Mouse (Mus musculus) midbrain, embryonic 11.5 days (tissue): ENCODE data around the gene Ugt1a9. TPM values are rescaled to one million over a fixed set of nuclear protein-coding genes. Genes with fewer than 3 reads are reported as not detected.
"Not testable (repeated sequence)": the region's sequence is repeated elsewhere in the genome, so short reads cannot be mapped to it uniquely, and the experiment has no call there.

Experiments
- ATAC-seq: fragments of 200-750 bp; cut with Nextera tagmentation; 2 replicates; pipeline ENCODE4 v1.8.0; 2017; ENCODE audit warnings: moderate TSS enrichment, moderate library complexity; ENCODE audit not compliant: low FRiP score
- DNase-seq: peaks from one replicate; pipeline ENCODE4 v3.0.0; 2015; ENCODE audit warnings: low spot score; ENCODE audit errors: missing footprints
- H3K27ac ChIP-seq: fragments of 300-500 bp; sonication (generic); 2 replicates; pipeline ENCODE4 v1.5.1; 2014; ENCODE audit warnings: low read depth, low read length
- H3K27me3 ChIP-seq: fragments of 300-500 bp; sonication (generic); 2 replicates; pipeline ENCODE4 v1.6.1; 2014; ENCODE audit warnings: mild to moderate bottlenecking, low read length, moderate library complexity, mixed read lengths; ENCODE audit not compliant: control insufficient read depth, insufficient read depth
- H3K36me3 ChIP-seq: fragments of 300-500 bp; sonication (generic); 2 replicates; pipeline ENCODE4 v1.6.1; 2014; ENCODE audit warnings: mild to moderate bottlenecking, low read length, moderate library complexity, mixed read lengths; ENCODE audit not compliant: control insufficient read depth, insufficient read depth
- H3K4me1 ChIP-seq: fragments of 300-500 bp; sonication (generic); 2 replicates; pipeline ENCODE4 v1.6.1; 2014; ENCODE audit warnings: low read length; ENCODE audit not compliant: control insufficient read depth, insufficient read depth
- H3K4me2 ChIP-seq: fragments of 300-500 bp; sonication (generic); 2 replicates; pipeline ENCODE4 v1.6.1; 2014; ENCODE audit warnings: mild to moderate bottlenecking, moderate library complexity
- H3K4me3 ChIP-seq: fragments of 300-500 bp; sonication (generic); 2 replicates; pipeline ENCODE4 v1.5.1; 2014; ENCODE audit warnings: low read depth, low read length
- H3K9ac ChIP-seq: fragments of 300-500 bp; sonication (generic); 2 replicates; pipeline ENCODE4 v1.6.1; 2014; ENCODE audit warnings: low read length
- H3K9me3 ChIP-seq: fragments of 300-500 bp; sonication (generic); 2 replicates; pipeline ENCODE4 v1.6.1; 2016; ENCODE audit warnings: low read length; ENCODE audit not compliant: control insufficient read depth
- WGBS: fragments of 180-500 bp; shearing (Covaris S2); extraction: QIAGEN DNeasy Blood & Tissue Kit; methylation state at CpG from one replicate; pipeline ENCODE4 v1.1.7; 2014; 5-methylcytosine and 5-hydroxymethylcytosine counted together
- polyA plus RNA-seq: library from polyadenylated mRNA; unstranded; fragments of >200 nt; fragmentation: Nextera tagmentation; extraction: Ambion mirVana; gene quantifications from 2 replicates; pipeline ENCODE4 v1.2.1, GENCODE M21; 2014

The Ugt1a9 gene
- polyA plus RNA-seq, 1 experiment from 2014 or later = not detected

DNA sequence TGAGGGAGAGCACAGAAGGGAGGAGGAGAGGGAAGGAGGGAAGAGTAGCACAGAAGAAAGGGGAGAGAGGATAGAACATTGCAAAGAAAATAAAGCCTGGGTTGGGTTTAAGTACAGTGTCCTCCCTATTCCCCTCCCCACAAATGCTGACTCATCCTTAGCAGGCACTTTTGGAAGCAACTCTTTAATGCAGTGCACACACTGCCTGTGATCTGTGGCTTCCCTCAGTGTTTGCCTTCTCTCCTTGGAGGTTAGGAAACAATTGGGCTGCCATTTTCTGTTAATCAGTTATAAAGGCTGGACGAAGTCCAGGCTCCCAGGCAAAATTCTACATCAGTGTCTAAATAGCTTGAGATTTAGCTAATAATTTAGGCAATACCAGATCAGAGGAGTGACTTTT, 69.9 kb downstream of the Ugt1a9 start:
- not testable (repeated sequence) for H3K4me1 ChIP-seq, H3K9me3 ChIP-seq, H3K27me3 ChIP-seq, H3K36me3 ChIP-seq, H3K4me2 ChIP-seq, DNase-seq, H3K4me3 ChIP-seq, ATAC-seq, H3K9ac ChIP-seq, H3K27ac ChIP-seq
- WGBS = 65% methylated on average over 1 of the region's 1 CpGs

DNA sequence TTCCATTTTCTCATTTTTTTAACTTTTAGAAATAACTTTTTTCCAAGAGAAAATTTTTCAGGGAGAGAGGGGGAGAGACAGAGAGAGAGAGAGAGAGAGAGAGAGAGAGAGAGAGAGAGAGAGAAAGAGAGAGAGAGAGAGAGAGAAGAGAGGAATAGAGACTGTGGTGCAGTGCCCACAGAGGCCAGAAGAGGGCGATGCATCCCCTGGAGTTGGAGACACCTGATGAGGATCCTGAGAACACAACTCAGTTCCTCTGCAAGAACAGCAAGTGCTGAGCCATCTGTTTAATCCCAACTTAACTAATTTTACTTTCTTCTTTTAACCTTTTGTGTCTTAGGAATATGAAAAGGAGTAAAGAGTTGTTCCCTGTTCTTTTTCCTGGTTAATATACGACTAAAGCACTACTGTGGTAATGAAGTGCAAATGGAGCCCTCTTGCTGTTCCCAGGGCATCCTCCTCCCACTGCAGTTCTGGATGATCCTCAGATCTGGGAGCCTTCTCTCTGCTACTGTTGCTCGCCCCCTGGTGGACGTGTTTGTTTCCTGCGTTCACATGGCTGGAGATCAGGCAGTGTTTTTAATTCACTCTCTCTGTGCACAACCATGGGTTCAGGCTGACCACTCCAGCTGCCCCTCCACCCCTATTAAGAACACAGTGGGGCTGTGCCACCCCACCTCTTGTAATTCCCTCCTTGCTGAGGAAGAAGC, 73.5 kb downstream of the Ugt1a9 start:
- ATAC-seq = peak; percentile 22; the same call in 1 of the 2 replicates
- 6% methylated on average over 4 of the region's 5 CpGs for WGBS

DNA sequence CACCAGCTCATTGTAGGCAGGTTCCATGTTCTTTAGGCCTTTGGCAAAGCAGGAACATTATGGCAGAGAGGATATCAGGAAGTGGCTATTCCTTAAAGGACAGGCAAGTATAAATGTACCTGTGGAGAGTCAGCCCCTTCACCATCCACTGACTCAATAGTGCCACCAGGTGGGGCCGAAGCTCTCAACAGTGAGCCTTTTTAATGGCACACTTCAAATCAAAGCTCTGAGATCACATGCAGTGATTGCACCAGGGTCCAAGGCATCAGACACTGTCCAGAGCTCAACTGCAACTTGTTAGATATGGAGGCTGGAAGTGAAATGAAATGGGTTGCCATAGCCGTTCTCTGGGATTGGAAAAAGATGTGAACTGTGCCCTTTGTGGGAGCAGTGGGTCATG, 74.7 kb downstream of the Ugt1a9 start:
- not testable (repeated sequence) for ATAC-seq, H3K4me3 ChIP-seq, H3K4me1 ChIP-seq, H3K9ac ChIP-seq, H3K4me2 ChIP-seq, DNase-seq, H3K36me3 ChIP-seq, H3K27me3 ChIP-seq, H3K9me3 ChIP-seq, H3K27ac ChIP-seq
- 75% methylated on average over 2 of the region's 2 CpGs for WGBS

More for the DNA sequence above, 73.5 kb downstream of the Ugt1a9 start:
- not testable (repeated sequence) for H3K9me3 ChIP-seq, H3K9ac ChIP-seq, H3K4me3 ChIP-seq, H3K36me3 ChIP-seq, H3K27me3 ChIP-seq, H3K27ac ChIP-seq, H3K4me2 ChIP-seq, H3K4me1 ChIP-seq
- DNase-seq = peak; percentile 87

DNA sequence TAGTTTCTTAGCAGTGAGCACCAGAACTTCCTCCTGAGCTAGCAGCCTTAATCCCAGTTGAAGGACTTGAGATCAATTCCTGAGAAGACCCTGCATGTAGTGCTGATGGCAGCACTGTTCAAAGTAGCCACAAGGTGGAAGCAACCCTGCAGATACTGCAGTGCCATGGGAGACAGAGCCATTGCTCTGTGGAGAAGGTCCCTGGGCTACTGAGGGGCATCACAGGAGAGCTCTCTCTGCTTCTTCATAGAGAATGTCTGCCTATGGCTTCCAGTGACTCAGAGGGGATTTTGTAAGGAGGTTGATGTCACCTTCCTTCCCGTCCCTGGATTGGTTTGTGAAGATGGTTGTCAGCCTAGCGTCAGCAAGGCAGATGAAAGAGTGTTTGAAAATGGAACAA, 79.5 kb downstream of the Ugt1a9 start:
- H3K9ac ChIP-seq, H3K27me3 ChIP-seq, H3K4me2 ChIP-seq, H3K36me3 ChIP-seq, H3K27ac ChIP-seq, H3K4me1 ChIP-seq, DNase-seq, H3K9me3 ChIP-seq, ATAC-seq, H3K4me3 ChIP-seq: not testable (repeated sequence)
- WGBS = 83% methylated on average over 2 of the region's 2 CpGs

DNA sequence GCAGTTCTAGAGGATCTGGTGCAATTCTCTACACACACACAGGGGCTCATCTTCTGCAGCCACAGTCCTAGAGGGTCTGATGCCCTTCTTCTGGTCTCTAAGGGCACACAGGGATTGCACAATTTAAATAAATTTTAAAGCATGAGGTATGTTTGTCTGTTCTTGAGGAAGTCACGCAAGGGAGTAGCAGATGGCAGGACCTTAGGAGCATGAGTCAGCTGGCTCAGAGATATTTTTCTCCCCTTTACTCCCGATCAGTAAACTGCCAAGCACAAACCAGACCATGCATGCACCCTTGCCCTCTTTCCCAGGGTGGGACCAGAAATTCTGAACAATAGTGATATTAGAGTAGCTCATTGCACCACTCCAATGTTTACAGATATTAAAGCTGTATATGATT, 87.8 kb downstream of the Ugt1a9 start:
- Histone ChIP-seq H3K4me2 (no peak overlapping the region), H3K36me3 (no peaks in the 10 kb centered on the region), H3K27ac (no peak overlapping the region), H3K9ac (no peak overlapping the region), H3K4me3 (no peak overlapping the region), H3K9me3 (no peaks in the 10 kb centered on the region), H3K4me1 (no peaks in the 10 kb centered on the region), H3K27me3 (no peaks in the 10 kb centered on the region)
- DNase-seq (no peak), ATAC-seq (no peak)
- 86% methylated on average over 2 of the region's 2 CpGs for WGBS

DNA sequence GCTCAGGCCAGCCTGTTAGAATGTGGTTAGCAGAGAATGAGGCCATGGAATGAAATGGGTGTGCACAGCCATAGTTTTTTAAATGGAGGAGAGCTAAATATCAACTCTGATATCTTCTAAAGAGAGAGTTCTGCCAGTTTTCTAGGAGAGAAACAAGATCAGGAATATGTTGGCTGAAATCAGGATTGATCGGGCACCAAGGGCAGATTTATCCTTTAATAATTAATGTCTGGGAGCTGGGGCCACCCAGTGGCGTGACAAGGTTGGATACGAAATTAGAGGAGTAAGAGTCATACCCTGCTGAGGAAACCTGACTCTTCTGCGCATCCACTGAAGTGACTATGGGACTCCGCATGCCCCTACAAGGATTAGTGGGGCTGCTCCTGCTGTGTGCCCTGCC, 95.1 kb downstream of the Ugt1a9 start, which contains the start of gene Ugt1a5:
Gene Ugt1a5 (plus strand): TSS at position 302 of the 400 bp plus-strand sequence.
- H3K36me3 ChIP-seq = no peaks in the 10 kb centered on the region
- no peak for ATAC-seq
- 87% methylated on average over 5 of the region's 5 CpGs for whole genome bisulfite sequencing
- no peak for DNase-seq
- H3K27me3 ChIP-seq = no peaks in the 10 kb centered on the region
- H3K9ac ChIP-seq = no peak within 1 kb of the TSS
- no peaks in the 10 kb centered on the region for H3K4me1 ChIP-seq
- no peak within 1 kb of the TSS for H3K4me2 ChIP-seq
- H3K4me3 ChIP-seq = no peak within 1 kb of the TSS
- no peaks in the 10 kb centered on the region for H3K9me3 ChIP-seq
- no peak within 1 kb of the TSS for H3K27ac ChIP-seq

DNA sequence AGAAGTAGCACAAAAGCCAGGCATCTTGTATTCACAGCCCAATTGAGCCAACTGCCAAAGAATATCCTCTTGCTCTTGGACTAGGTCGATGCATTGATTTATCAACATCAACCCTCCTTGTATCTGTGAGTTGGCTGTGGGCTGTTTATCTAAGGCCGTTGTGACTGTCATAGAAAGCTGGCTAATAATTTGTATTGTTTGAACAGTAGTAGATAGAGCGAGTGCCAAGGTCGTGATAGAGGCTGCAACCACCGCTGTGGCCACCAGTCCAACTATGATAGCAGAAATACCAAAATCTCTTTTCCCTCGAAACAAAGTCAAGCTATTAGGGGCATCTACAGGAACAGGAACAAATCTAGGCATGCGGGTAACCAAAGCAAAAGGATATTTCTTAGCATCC, 101.6 kb downstream of the Ugt1a9 start:
- 95% methylated on average over 5 of the region's 7 CpGs for WGBS
- not testable (repeated sequence) for H3K9ac ChIP-seq, H3K4me2 ChIP-seq, ATAC-seq, H3K27ac ChIP-seq, H3K36me3 ChIP-seq, DNase-seq, H3K4me3 ChIP-seq, H3K27me3 ChIP-seq, H3K4me1 ChIP-seq, H3K9me3 ChIP-seq

DNA sequence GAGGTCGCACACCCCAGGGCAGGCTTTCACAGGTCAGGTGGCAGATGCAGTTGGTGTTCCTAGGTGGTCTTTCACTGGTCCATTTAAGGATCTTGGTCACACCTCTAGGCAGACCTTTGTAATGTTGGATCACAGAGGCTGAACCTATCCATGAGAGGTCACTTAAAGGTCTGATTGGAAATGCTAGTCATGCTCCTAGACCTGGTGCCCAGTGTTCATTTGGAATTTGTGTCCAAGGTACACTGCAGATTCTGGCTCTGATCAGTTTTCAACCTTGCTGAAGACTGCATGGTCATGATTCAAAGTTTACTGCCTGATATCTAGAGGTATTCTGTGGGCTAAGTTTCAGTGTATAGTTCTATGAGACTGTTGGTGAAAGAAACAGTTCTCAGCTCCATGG, 109.1 kb downstream of the Ugt1a9 start:
- H3K27me3 ChIP-seq = no peaks in the 10 kb centered on the region
- no peak overlapping the region for H3K9ac ChIP-seq
- no peaks in the 10 kb centered on the region for H3K36me3 ChIP-seq
- DNase-seq (no peak), ATAC-seq (no peak)
- H3K4me2 ChIP-seq = no peak overlapping the region
- H3K27ac ChIP-seq = no peak overlapping the region
- WGBS = 86% methylated on average over 1 of the region's 1 CpGs
- no peak overlapping the region for H3K4me3 ChIP-seq
- H3K4me1 ChIP-seq = no peaks in the 10 kb centered on the region
- peaks cover 3% of the 10 kb centered on the region; the same call in 1 of the 2 replicates for H3K9me3 ChIP-seq

DNA sequence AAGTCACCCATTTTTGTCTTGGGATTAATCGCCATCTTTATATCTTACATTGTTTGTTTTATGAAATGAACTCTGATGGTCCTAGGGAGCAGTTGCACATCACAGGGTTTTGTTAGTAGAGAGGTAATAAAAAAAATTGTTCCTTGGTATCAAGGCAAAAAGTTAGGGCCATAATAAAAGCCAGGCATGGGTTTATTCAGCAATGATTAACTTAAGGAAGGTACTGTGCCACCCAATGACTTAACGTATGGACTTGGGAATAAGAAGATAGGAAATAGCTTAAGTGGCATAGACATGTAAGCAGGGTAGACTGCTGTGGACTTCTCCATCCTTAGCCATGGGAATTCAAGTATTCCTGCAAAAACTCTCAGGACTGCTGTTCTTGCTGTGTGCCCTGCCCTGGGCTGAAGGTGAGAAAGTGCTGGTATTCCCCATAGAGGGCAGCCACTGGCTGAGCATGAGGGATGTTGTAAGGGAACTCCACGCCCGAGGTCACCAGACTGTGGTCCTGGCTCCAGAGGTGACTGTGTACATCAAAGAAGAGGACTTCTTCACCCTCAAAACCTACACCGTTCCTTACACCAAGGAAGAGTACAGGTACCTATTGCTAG, 115.8 kb downstream of the Ugt1a9 start:
- Histone ChIP-seq H3K4me2 (no peak overlapping the region), H3K27ac (no peak overlapping the region), H3K27me3 (no peaks in the 10 kb centered on the region), H3K4me3 (no peak overlapping the region), H3K36me3 (no peaks in the 10 kb centered on the region), H3K9ac (no peak overlapping the region), H3K4me1 (no peaks in the 10 kb centered on the region), H3K9me3 (no peaks in the 10 kb centered on the region)
- WGBS = 91% methylated on average over 5 of the region's 5 CpGs
- no peak for ATAC-seq
- peak; percentile 74 for DNase-seq
